Mouse (Mus musculus) thymus, postnatal 0 days (tissue): ENCODE data around the gene Hes6. TPM values are rescaled to one million over a fixed set of nuclear protein-coding genes. Genes with fewer than 3 reads are reported as not detected.

Source experiments
- DNase-seq: peaks from one replicate; pipeline ENCODE4 v3.0.0-alpha.2; 2015; ENCODE audit warnings: low spot score
- polyA plus RNA-seq: library from polyadenylated mRNA; unstranded; fragments of >200 nt; fragmentation: Nextera tagmentation; extraction: Ambion mirVana; gene quantifications from 2 replicates; pipeline ENCODE4 v1.2.1, GENCODE M21; 2015

Gene Hes6
- polyA plus RNA-seq, 1 experiment from 2014 or later: 216 TPM

DNA sequence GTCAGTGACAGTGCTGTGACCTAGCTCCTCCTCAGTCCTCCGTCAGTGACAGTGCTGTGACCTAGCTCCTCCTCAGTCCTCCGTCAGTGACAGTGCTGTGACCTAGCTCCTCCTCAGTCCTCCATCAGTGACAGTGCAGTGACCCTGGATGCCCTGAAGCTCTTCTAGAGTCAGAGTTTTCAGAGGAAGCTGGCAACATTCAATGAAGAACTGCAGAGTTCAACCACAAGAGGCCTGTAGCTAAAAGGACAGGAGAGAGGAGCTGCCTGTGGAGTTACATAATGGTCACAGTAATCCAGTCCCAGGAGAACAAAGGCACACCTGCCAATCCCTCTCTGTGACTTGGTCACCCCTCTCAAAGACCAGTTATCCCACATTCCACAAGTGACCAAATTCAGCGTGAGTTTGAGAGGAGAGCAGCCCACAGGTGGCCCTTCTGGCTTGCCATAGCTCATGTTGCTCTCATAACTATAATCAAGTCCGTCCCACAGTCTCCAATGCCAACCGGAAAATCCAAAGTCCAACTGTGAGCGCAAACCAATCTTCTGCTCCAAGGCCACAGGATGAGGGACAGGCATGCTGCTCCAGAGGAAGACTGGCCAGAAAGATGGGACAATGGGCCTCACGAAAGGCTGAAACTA lies 28.6 kb upstream of the Hes6 start:
- DNase-seq: no peak

GRCm38 (mm10) chr1:91441855-91442254 lies 28.0 kb upstream of the Hes6 start:
- DNase-seq: no peak

DNA sequence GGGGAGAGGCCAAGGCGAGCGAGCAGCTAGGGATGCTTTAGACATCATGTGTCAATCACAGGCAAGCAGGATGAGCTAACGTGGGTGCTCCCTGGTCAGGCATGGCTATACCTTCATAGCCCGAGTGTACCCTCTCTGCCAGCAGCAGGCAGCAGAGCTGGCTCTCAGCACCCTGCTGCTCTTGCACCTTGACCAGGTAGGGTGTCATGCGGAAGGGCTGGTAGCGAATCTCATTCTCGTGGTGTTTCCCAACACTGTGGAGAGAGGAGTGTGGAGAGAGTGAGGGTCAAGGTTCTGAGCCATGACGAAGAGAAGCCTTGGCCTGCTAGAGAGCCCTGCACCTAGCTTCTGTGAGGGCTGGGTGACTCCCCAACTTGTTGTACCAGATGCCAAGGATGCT lies 25.9 kb upstream of the Hes6 start:
- DNase-seq: no peak

- no peak for DNase-seq
Observed at GRCm38 (mm10) chr1:91437573-91437972, 23.7 kb upstream of the Hes6 start.

DNA sequence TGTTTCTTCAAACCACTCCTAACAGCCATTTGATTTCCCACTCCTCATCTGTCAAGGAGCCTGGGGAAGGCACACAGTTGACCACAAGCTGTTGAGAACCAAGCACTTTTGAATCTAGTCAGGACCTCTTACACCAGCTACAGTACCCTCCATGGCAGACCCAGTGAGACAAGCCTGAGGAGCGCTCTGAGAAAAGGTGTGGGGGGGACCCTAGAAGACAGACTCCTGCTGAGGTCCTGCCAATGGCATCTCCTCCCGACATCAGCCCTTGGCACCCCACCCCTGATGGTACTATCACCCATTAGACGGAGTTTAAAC lies 23.2 kb upstream of the Hes6 start:
- no peak for DNase-seq

DNA sequence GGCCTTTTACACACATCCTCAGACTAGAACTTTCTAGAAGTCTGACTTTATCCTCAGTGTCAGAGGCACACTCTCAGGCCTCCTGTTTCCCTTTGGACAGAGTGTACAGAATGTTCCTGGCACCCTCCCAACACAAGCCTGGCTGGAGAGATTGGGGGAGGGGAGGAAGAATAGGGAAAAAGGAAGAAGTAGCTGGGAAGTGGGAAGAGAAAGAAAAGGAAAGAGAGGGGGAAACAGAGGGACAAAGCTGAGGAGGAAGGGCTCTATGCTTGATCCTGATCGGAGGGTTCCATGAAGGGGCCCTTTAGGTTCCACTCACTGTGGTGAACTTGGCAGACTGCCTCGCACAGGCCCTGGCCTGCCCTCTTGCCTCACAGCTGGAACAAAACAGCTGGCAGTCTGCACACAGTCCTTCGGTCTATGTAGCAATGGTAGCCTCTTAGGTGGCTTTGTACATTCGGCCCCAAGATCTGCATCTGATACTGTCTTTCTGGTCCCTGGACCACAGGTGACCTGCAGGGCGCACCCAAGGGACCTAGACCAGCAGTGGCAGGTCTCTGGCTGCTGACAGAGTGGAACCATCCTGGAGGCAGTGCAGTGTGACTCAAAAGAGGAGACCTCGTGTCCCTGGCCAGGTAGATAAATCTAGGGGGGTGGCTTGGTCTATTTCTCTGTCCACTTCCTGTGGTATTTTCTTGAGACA lies 22.7 kb upstream of the Hes6 start:
- DNase-seq: no peak

DNA sequence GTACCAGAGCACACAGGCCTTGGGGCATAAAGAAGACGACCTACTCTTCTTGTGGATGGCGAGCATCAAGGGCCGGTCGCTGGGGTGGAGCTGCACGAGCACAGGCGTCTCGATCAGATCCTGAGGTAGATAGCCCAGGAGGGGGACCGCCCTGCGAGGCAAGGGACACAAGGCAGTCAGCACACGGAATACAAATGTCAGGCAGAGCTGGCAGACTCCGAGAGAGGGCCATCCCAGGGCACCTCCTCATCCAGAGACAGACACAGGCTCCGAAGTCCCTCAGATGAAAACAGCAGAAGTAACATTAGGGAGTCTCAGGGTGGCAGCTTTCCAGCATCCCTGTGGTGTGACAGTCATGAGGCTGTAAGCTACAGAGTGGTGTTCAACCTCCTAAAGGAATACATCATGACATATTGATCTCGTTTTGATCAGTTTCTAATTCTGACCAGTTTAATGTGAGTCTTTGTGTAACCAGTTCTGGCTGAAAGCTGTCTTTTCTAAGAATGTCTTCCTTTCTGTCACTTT lies 21.8 kb upstream of the Hes6 start:
- DNase-seq: no peak

DNA sequence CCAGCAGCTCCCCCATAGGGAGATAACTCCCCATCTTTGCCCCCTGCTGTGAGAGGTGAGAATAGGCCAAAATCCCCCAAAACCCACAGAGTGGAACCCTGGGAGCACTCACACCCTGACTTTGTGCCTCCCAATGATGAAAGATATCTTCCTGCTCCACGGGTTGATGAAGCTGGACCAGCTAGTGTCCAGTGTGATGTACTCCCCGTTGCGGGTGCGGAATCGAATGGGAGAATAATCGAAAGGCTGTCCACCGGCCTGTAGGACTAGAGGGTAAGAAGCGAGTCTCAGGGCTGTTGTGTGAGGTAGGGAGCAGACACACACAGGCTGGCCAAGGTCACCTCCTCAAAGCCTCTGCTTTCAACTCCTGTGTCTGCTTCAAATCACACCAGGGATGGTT lies 21.1 kb upstream of the Hes6 start:
- no peak for DNase-seq

GRCm38 (mm10) chr1:91430761-91431160 lies 16.9 kb upstream of the Hes6 start:
- no peak for DNase-seq

DNA sequence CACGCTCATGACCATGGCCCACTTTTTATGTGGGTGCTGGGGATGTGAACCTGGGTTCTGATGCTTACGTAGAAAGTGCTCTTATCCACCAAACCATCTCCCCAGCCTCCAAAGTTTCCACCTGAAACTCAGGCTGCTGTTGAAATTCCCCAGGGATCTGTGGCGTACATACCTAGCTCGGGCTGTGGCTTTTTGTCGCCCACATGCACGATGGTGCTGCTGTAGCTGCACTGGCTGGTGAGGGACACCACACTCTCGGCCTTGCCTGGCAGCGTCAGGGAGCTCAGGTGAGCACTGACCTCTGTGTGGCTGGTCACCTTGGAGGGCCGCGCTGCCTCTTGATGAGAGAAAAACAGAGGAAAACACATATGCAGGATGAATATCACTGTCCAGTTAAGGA lies 15.4 kb upstream of the Hes6 start:
- DNase-seq: no peak

GRCm38 (mm10) chr1:91428614-91429013 lies 14.8 kb upstream of the Hes6 start:
- DNase-seq: peak; percentile 81

- no peak for DNase-seq
Observed at GRCm38 (mm10) chr1:91426397-91426796, 12.6 kb upstream of the Hes6 start.

- DNase-seq: no peak
Observed at GRCm38 (mm10) chr1:91420601-91421065, 6.8 kb upstream of the Hes6 start.

DNA sequence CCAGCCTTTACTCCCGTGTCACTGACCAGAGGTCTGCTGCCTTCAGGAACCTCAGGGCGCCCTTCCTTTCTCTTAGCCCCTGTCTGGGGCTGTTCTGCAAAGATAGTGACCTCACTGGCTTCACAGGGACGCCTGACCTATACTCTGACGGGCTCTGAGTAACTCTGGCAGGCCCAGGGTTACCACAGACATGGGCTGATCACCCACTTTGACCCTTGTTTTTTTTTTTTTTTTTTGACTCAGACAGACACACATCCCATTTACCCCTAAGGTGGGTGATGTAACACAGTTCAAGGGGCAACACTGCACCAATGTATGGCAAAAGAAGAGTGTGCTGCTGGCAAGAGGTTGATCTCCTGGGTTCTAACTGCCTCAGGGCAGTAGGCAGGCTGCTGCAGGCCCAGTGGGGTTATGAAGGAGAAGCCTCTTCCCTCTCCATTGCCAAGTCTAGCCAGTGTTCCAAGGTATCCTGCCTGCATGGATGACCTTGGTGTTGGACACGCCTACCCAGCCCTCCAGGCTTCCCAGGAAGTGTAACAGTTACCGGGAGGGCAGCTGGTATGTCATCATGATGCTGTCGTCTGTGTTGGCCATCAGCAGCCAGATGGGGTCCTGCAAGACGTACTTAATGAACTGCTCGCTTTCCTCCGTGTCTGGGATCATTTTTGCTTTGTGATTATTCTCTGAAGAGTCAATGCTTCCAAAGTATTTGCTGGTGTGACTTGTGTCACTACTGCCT lies 6.2 kb upstream of the Hes6 start:
- no peak for DNase-seq

DNA sequence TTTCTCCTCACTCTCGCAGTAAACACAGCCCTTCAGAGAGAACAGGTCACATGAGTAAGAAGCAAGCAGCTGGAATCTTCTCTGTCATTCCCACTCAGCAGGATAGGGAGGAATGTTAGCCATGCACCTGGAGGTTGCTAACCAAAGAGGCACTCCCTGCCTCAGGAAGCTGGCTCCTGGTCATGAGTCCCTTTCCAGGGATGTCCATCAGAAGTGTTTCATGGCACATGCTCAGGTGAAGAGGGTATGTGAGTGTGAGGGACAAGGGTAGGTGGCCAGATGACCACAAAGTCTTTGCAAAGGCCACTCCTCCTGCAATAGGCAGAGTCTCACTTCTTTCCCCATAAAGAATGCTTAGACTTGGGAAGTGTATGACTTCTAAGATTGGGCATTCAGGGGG lies 4.2 kb upstream of the Hes6 start:
- DNase-seq: no peak

- no peak for DNase-seq
Observed at GRCm38 (mm10) chr1:91415311-91415710, 1.5 kb upstream of the Hes6 start.

- no peak for DNase-seq
Observed at GRCm38 (mm10) chr1:91414903-91415302, 1.1 kb upstream of the Hes6 start.

DNA sequence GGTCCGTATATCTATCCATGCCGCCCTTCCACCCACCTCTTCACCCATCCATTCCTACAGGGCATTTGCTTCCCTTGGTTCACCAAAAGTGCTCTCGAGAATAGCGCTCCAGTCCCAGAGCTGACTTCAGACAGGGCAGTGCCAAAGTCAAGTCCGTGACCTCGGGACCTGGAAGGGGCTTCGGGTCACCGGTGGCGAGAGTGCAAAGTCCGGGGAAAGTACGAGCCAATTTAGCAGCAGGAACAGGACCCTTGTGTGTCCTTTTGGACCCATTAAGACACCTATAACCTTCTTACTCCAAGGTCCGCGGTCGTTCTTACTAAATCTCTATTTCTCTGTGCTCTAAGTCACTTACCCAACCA lies 321 bp downstream of the Hes6 start:
- no peak for DNase-seq

DNA sequence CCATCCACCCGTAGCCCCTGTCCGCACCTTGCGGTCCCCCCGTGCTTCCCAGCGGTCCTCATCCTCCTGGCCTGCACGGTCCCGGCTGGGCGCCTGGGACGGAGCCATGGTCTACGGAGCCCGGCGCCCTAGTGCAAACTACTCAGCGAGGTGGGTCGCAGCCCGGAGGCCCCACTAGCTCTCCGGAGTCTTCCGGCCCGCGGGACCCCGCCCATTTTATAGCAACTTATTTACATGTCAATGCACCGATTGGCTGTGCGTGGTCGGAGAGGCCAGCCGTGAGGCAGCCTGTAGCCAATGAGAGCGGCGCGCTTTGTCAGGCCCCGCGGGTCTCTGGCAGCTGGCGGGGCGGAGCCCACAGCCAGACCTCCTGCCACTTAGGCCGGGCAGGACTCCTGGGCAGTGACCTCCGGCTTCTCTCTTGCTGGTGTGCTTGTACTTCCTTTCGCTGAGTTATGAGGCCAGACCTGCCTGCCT lies 770 bp downstream of the Hes6 start:
- peak; percentile 97 for DNase-seq

DNA sequence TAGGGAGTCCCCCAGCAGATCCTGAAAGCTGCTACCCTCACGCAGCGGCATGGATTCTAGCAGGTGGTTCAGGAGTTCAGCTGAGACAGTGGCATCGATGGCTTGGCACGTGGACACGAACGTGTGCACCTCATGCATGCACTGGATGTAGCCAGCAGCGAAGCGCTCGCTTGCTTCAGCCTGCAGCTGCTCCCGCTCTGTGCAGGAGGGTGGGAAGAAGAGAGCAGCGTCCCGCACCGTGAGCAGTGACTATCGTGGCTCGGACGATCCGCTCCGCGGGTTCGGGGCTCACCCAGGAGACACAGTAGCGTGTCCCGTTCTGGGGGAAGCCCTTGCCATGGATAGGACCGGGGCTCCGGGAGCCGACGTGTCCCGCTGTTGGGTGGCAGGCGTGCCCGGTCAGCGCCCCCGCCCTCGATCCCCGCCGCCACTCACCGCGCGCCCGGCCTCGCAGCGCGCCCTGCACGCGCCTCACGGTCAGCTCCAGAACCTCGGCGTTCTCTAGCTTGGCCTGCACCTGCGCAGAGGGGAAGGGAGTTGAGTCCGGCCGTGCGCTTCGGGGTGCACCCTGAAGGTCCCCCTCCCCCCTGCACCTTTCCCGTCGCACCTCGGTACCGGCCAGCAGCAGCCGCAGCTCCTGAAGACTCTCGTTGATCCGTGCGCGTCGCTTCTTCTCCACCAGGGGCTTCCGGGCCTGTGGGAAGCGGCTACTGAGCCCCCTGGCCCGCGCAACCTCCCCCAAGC lies 1.4 kb downstream of the Hes6 start:
- DNase-seq: no peak

DNA sequence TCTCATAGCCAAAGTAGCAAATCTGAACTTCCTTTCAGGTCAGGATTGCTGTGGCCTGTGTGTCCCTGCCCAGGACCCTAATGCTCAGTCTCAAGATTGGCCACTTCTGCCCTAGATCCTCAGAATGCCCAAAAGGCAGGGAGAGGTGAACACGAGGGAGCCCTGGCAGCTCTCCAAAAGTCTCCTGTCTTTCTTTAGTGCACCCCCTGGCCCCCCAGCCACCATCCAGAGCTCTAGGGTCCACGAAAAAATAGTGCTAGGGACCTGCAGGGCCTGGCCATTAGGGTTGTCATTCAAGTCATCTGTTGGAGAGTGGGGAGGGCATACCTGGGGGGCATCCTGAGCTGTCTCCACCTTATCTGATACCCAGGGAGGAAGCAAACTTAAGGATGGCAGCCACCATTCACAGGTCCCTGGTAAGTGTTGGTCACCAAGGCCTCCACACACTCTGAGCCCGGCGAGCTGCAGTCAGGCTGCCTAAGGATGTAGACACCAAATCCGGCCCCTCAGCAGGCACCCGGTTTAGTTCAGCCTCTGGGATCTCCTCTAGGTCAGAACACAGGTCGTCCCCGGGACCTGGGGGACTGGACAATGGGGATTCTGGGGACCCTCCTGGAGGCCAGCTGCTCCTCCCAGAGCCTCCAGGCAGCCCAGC lies 2.1 kb downstream of the Hes6 start:
- no peak for DNase-seq
